In the genomic region with DNA sequence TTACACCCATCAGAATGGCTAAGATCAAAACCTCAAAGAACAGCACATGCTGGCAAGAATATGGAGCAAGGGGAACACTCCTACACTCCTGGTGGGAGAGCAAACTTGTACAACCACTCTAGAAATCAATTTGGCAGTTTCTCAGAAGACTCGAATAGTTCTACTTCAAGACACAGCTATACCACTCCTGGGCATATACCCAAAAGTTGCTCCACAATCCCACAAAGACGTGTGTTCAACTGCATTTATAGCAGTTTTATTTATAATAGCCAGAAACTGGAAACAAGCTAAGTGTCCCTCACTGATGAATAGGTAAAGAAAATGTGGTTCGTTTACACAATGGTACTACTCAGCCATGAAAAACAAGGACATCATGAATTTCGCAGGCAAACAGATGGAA, we compare ENCODE assay signal across 30 mouse cellular contexts.
DNase-seq lines count a peak whose midpoint lies in the region; TF ChIP-seq lines count a peak whose summit lies in the region.
"Had no signal": no experiment of that assay in that cellular context is flagged by ENCODE, and none has a peak within 500 bp of the region (broad histone marks: within the 10 kb centered on the region; RNA-seq: fewer than 3 reads in every experiment).

No protein-coding gene starts in this region.

- WGBS in heart, adult 2 months = 76% methylated on average over 4 of the region's 4 CpGs

- no peak overlapping the region for H3K4me3 ChIP-seq in left cerebral cortex, adult 2 months
- H3K4me3 ChIP-seq in heart, adult 2 months = no peak overlapping the region
- H3K4me3 ChIP-seq: embryonic facial prominence, embryonic 10.5 days; embryonic facial prominence, embryonic 15.5 days; forebrain, embryonic 12.5 days; heart, embryonic 10.5 days; heart, embryonic 15.5 days; intestine, embryonic 15.5 days; layer of hippocampus, adult 2 months; limb, embryonic 12.5 days; liver, embryonic 15.5 days; midbrain, embryonic 12.5 days; neural tube, embryonic 13.5 days had no signal

- TF ChIP-seq CTCF in left cerebral cortex, adult 2 months (IDR thresholded peaks at IDR 0.05) = no peak
- no peak for TF ChIP-seq CTCF in heart, adult 2 months (IDR thresholded peaks at IDR 0.05)

- no peaks in the 10 kb centered on the region for H3K27me3 ChIP-seq in heart, adult 2 months (ENCODE audit: control insufficient read depth, insufficient read depth, low read length)
- H3K27me3 ChIP-seq: embryonic facial prominence, embryonic 15.5 days; forebrain, embryonic 12.5 days; heart, embryonic 15.5 days; intestine, embryonic 15.5 days; limb, embryonic 12.5 days; liver, embryonic 15.5 days; midbrain, embryonic 12.5 days; neural tube, embryonic 13.5 days had no signal

- peak; percentile 32 for DNase-seq in left cerebral cortex, adult 11 months (ENCODE audit: low spot score)
- DNase-seq in left cerebral cortex, adult 2 months (ENCODE audit: extremely low spot score in 1 of 2, low spot score in 2 of 2) = no peak
- peak; percentile 53 for DNase-seq in right cerebral cortex, adult 18-20 months
- DNase-seq in right cerebral cortex, postnatal 10 days (ENCODE audit: low spot score in 2 of 2) = no peak
- peak; percentile 23 to 90 for DNase-seq in left cerebral cortex, postnatal 25 days (ENCODE audit: low spot score in 2 of 2)
- DNase-seq in telencephalon, adult 2 months (ENCODE audit: low read depth, low spot score) = peak; percentile 75
- DNase-seq in heart, adult 2 months = no peak
- DNase-seq: adrenal gland, adult 2 months; adrenal gland, postnatal 36 days; B cell, adult 2 months; cerebellum, adult 2 months; cerebellum, postnatal 14 days; forebrain, postnatal 0 days; gastrocnemius, postnatal 10 days; kidney, adult 2 months; kidney, postnatal 36 days; layer of hippocampus, postnatal 36 days; lung, embryonic 14.5 days; thymus, postnatal 14 days had no signal

- no peak overlapping the region for H3K27ac ChIP-seq in left cerebral cortex, adult 2 months
- no peak overlapping the region for H3K27ac ChIP-seq in heart, adult 2 months
- H3K27ac ChIP-seq: embryonic facial prominence, embryonic 10.5 days; embryonic facial prominence, embryonic 15.5 days; forebrain, embryonic 12.5 days; heart, embryonic 10.5 days; heart, embryonic 15.5 days; intestine, embryonic 15.5 days; layer of hippocampus, adult 2 months; limb, embryonic 12.5 days; liver, embryonic 15.5 days; midbrain, embryonic 12.5 days; neural tube, embryonic 13.5 days had no signal

- no peak for TF ChIP-seq POLR2A in heart, adult 2 months (IDR thresholded peaks at IDR 0.05; ENCODE audit: insufficient read depth, low read depth, low read length)

- TF ChIP-seq EP300 in heart, adult 2 months (IDR thresholded peaks at IDR 0.05; ENCODE audit: insufficient read depth, low read depth, low read length) = no peak

- no peaks in the 10 kb centered on the region for H3K4me1 ChIP-seq in heart, adult 2 months (ENCODE audit: control insufficient read depth, insufficient read depth, low read length)
- H3K4me1 ChIP-seq: embryonic facial prominence, embryonic 10.5 days; embryonic facial prominence, embryonic 15.5 days; forebrain, embryonic 12.5 days; heart, embryonic 10.5 days; heart, embryonic 15.5 days; intestine, embryonic 15.5 days; limb, embryonic 12.5 days; liver, embryonic 15.5 days; midbrain, embryonic 12.5 days; neural tube, embryonic 13.5 days had no signal

- intact Hi-C loops in left cerebral cortex, adult 2 months (cut with DNase I) = loop anchor here (2.0 to 5.0 kb wide), 2 partner anchors 103 to 277 kb away; no protein-coding TSS in a partner anchor
- intact Hi-C loops in left cerebral cortex, postnatal 25 days (cut with DNase I) = no loop called here
- intact Hi-C loops in heart, adult 2 months (cut with DNase I) = no loop called here

- H3K79me2 ChIP-seq in heart, adult 2 months (replicated peaks; ENCODE audit: control insufficient read depth, insufficient read depth, low read length) = no peaks in the 10 kb centered on the region

- H3K36me3 ChIP-seq in heart, adult 2 months (ENCODE audit: control insufficient read depth, insufficient read depth, low read length) = no peaks in the 10 kb centered on the region
- H3K36me3 ChIP-seq: embryonic facial prominence, embryonic 10.5 days; embryonic facial prominence, embryonic 15.5 days; forebrain, embryonic 12.5 days; heart, embryonic 10.5 days; heart, embryonic 15.5 days; intestine, embryonic 15.5 days; limb, embryonic 12.5 days; liver, embryonic 15.5 days; midbrain, embryonic 12.5 days; neural tube, embryonic 13.5 days had no signal

- H3K9ac ChIP-seq in heart, adult 2 months (ENCODE audit: low read depth, low read length) = no peak overlapping the region
- H3K9ac ChIP-seq: embryonic facial prominence, embryonic 15.5 days; forebrain, embryonic 12.5 days; forebrain, postnatal 0 days; heart, embryonic 15.5 days; intestine, embryonic 15.5 days; limb, embryonic 12.5 days; liver, embryonic 15.5 days; lung, embryonic 14.5 days; midbrain, embryonic 12.5 days; neural tube, embryonic 13.5 days had no signal

Comparison
In these comparisons a context has a peak if more than half of its experiments do, and no peak if none do; other contexts are left out.
1. DNase-seq: peak in left cerebral cortex, adult 11 months (single experiment), right cerebral cortex, adult 18-20 months (single experiment), left cerebral cortex, postnatal 25 days (2 of 2) and telencephalon, adult 2 months (single experiment); none in left cerebral cortex, adult 2 months (0 of 2), right cerebral cortex, postnatal 10 days (0 of 2) and heart, adult 2 months (0 of 2).